Mouse (Mus musculus) neural tube, embryonic 14.5 days (tissue): ENCODE results near the gene Fbxo9. TPM values are rescaled to one million over a fixed set of nuclear protein-coding genes. Genes with fewer than 3 reads are reported as not detected.

Experiments
- ATAC-seq: fragments of 200-750 bp; cut with Nextera tagmentation; 2 replicates; pipeline ENCODE4 v1.8.0; 2017; ENCODE audit warnings: low read depth, mild to moderate bottlenecking, moderate TSS enrichment, moderate library complexity
- H3K27ac ChIP-seq: fragments of 300-500 bp; sonication (generic); 2 replicates; pipeline ENCODE4 v1.5.1; 2014; ENCODE audit warnings: low read depth, mild to moderate bottlenecking, control low read depth, low read length, moderate library complexity, mixed read lengths
- H3K27me3 ChIP-seq: fragments of 300-500 bp; sonication (generic); 2 replicates; pipeline ENCODE4 v1.6.1; 2014; ENCODE audit warnings: low read length; ENCODE audit not compliant: control insufficient read depth, insufficient read depth
- H3K36me3 ChIP-seq: fragments of 300-500 bp; sonication (generic); 2 replicates; pipeline ENCODE4 v1.6.1; 2014; ENCODE audit warnings: low read length, mixed read lengths; ENCODE audit not compliant: control insufficient read depth, insufficient read depth
- H3K4me1 ChIP-seq: fragments of 300-500 bp; sonication (generic); 2 replicates; pipeline ENCODE4 v1.6.1; 2014; ENCODE audit warnings: low read length; ENCODE audit not compliant: control insufficient read depth, insufficient read depth
- H3K4me2 ChIP-seq: fragments of 300-500 bp; sonication (generic); 2 replicates; pipeline ENCODE4 v1.6.1; 2014; ENCODE audit warnings: mild to moderate bottlenecking, low read depth, low read length, control low read depth
- H3K4me3 ChIP-seq: fragments of 300-500 bp; sonication (generic); 2 replicates; pipeline ENCODE4 v1.5.1; 2014; ENCODE audit warnings: low read depth, low read length, control low read depth, mixed read lengths
- H3K9ac ChIP-seq: fragments of 300-500 bp; sonication (generic); replicated peaks from 2 replicates; pipeline ENCODE4 v1.6.1; 2014; ENCODE audit warnings: low read depth, mild to moderate bottlenecking, control low read depth, low read length, mixed read lengths
- H3K9me3 ChIP-seq: fragments of 300-500 bp; sonication (generic); 2 replicates; pipeline ENCODE4 v1.6.1; 2016; ENCODE audit warnings: low read length; ENCODE audit not compliant: control insufficient read depth
- WGBS: fragments of 180-500 bp; shearing (Covaris S2); extraction: QIAGEN DNeasy Blood & Tissue Kit; methylation state at CpG from one replicate; pipeline ENCODE4 v1.1.7; 2014; 5-methylcytosine and 5-hydroxymethylcytosine counted together
- polyA plus RNA-seq: library from polyadenylated mRNA; unstranded; fragments of >200 nt; fragmentation: Nextera tagmentation; extraction: Ambion mirVana; gene quantifications from 2 replicates; pipeline ENCODE4 v1.2.1, GENCODE M21; 2014

The Fbxo9 gene
- polyA plus RNA-seq, 1 experiment from 2014 or later = 94.7 TPM

DNA sequence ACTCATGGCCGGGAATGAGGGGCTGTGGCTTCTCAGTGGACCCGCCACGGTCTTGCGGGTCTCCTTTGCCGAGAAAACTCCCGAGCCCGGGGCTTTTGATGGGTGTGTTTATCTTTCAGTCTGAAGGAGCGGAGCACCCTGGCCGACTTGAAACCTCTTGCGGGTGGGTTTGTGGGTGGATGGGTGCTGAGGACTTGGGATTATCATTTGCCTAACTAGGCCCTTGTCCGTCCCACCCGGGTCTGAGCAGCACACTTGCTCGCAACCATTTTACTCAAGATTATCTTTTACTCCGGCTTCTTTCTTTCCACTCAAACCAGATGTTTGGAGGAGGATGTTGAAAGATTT lies 4.6 kb upstream of the Fbxo9 start:
- Histone ChIP-seq H3K27me3 (no peaks in the 10 kb centered on the region), H3K9ac (peak overlapping the region; percentile 93), H3K36me3 (no peaks in the 10 kb centered on the region), H3K9me3 (no peaks in the 10 kb centered on the region), H3K4me2 (peak overlapping the region; percentile 74), H3K4me1 (peaks cover 22% of the 10 kb centered on the region), H3K4me3 (peak overlapping the region; percentile 85), H3K27ac (peak overlapping the region; percentile 92)
- ATAC-seq = peak; percentile 23; the same call in 1 of the 2 replicates
- under 1% methylated on average over 14 of the region's 14 CpGs for WGBS

DNA sequence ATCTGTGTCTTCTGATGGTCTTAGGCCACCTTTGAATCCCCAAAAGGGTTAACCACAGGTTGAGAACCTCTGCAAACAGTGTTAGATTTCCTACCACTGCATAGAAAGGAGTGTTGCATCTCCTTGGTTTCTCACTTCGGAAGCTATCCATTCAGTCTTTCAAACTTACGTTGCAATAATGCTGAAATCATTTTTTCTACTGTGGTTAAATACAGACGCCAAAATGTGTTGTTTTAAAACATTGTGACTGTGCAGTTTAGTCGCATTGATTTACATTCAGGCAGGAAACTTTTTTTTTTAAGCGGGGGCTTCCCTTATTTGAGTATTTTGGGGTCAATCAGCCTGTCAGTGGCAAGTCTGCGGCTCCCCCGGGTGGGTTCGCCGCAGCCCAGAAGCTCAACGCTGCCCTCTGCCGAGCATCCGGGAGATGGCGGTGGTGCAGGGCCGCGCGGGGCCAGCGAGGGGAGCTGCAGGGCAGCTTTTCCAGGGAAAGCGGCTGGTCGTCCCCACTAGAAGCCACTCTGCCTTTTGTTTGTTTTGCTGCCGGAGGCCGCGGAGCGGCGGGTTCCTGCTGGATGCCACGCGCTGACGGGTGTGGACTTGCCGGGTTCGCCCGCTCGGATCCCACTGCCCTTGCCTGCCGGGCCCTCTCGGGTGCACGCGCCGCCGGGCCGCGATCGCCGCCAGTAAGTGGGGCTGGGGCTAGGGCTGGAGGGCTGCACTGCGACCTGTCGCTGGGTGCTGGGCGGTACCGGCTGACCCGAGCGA lies 4.1 kb upstream of the Fbxo9 start:
- H3K27me3 ChIP-seq = no peaks in the 10 kb centered on the region
- peaks cover 22% of the 10 kb centered on the region for H3K4me1 ChIP-seq
- peak overlapping the region; percentile 85 for H3K4me3 ChIP-seq
- 2% methylated on average over 47 of the region's 47 CpGs for WGBS
- peak overlapping the region; percentile 93 for H3K9ac ChIP-seq
- peak overlapping the region; percentile 92 for H3K27ac ChIP-seq
- H3K36me3 ChIP-seq = no peaks in the 10 kb centered on the region
- peak; percentile 79 for ATAC-seq
- H3K4me2 ChIP-seq = peak overlapping the region; percentile 74
- no peaks in the 10 kb centered on the region for H3K9me3 ChIP-seq

DNA sequence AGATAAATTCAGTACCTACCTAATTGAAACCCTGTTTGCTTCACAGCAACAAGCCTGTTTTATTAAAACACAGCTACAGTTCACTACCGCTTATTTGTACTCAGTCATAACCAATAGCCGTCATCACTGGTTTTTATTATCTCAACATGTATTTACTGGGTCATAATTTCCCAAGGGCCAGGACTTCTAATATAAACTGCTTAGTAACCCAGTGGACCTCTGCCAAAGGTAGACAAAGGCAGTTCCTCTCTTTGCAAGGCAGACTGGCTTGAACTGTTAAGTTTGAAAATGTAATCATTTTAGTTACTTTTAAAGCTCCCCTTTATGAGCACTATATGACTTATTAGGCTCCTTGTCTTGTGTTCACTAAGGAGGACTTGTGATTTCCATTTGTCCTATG lies 2.6 kb upstream of the Fbxo9 start:
- no peak for ATAC-seq
- no peaks in the 10 kb centered on the region for H3K9me3 ChIP-seq
- no peaks in the 10 kb centered on the region for H3K36me3 ChIP-seq
- H3K4me1 ChIP-seq = peaks cover 25% of the 10 kb centered on the region
- H3K27ac ChIP-seq = no peak overlapping the region
- no peaks in the 10 kb centered on the region for H3K27me3 ChIP-seq
- no peak overlapping the region for H3K4me2 ChIP-seq
- WGBS = 95% methylated on average over 2 of the region's 2 CpGs
- H3K4me3 ChIP-seq = no peak overlapping the region
- H3K9ac ChIP-seq = no peak overlapping the region

DNA sequence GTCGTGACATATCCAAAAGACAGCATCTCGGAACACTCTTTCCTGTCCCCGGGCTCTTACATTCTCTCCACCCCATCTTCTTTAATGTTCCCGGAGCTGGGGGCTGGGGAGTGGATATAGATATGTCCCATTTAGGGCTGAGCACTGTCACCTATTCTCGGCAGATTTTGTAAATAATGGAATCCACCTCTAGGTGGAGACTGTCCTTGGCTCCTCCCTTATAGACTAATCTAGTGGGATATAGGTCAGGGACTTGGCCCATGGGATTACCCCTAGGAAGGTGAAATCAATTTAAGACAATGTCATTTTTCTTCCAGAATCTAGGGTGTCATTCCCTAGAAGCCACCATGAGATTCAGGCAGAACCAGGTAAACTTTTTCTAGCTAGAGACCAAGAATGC lies 791 bp upstream of the Fbxo9 start:
- no peak for ATAC-seq
- H3K27ac ChIP-seq = no peak overlapping the region
- H3K9me3 ChIP-seq = no peaks in the 10 kb centered on the region
- no peak overlapping the region for H3K9ac ChIP-seq
- H3K4me2 ChIP-seq = peak overlapping the region; percentile 83
- H3K4me3 ChIP-seq = peak overlapping the region; percentile 88
- 52% methylated on average over 5 of the region's 5 CpGs for WGBS
- no peaks in the 10 kb centered on the region for H3K36me3 ChIP-seq
- peaks cover 16% of the 10 kb centered on the region for H3K4me1 ChIP-seq
- no peaks in the 10 kb centered on the region for H3K27me3 ChIP-seq

DNA sequence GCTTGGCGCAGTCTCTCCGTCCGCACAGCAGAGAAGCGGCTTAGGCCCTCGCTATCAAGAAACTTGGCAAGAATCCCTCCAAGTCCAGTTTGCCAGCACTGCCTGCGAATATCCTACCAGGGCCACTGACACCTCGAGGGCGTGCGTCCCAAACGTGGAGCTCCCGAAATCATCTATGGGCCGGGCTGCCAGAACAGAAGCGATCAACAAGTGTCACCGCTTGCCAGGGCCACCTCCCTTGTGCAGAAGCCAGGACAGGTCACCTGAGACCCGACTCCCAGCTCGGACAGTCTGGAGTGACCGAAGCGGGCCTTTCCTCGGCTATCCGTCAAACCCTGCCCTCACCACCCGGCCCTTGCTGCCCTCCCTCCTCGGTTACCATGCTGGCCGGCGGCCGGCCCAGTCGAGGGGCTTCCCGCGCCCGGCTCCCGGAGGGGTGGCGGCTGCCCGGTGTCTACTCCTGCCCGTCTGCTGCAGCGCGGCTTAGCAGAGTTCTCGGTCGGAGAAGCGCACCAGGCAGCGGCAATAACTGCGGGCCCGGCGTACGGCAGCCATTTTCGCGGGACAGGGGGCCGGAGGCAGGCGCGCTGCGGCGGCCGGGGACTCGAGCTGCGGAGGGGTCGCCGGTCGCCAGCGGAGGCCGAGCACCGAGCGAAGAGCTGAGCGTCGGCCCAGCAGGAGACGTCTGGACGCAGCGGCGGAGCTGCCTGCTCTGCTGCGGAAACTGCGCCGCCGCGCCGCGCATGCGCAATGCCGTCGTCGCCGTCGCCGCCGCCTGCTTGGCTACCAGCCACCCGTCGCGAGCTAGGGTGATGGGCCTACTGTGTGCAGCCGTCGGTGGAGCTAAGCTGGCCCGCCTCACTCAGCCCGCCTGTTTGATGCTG lies 711 bp downstream of the Fbxo9 start:
- WGBS = under 1% methylated on average over 84 of the region's 88 CpGs
- peak; percentile 81 for ATAC-seq

DNA sequence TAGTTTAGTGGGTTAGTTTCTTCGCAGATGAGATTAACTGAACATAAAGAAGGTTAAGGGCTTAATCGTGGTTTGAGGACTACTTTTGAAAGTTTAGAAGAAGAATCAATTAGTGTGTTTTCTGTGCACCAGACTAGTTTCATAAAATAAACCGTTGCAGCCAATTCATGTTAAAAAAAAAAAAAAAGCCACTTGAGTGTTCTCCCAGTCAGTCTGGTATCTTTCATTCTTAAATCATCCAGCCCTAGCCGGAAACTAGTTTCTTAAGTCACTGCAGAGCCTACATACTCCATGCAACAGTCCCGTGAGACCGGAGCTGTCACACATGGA lies 1.3 kb downstream of the Fbxo9 start:
- Histone ChIP-seq H3K27ac (peak overlapping the region; percentile 86), H3K36me3 (0 out of 2 replicates have a peak, but pooled peaks cover 4% of the 10 kb centered on the region), H3K4me2 (peak overlapping the region; percentile 83), H3K4me1 (peaks cover 8% of the 10 kb centered on the region), H3K9ac (peak overlapping the region; percentile 83), H3K27me3 (no peaks in the 10 kb centered on the region), H3K4me3 (peak overlapping the region; percentile 88), H3K9me3 (no peaks in the 10 kb centered on the region)
- WGBS = 25% methylated on average over 6 of the region's 6 CpGs
- ATAC-seq = no peak; the same call in 1 of the 2 replicates

More for the DNA sequence above, 711 bp downstream of the Fbxo9 start:
- H3K9me3 ChIP-seq = no peaks in the 10 kb centered on the region
- H3K36me3 ChIP-seq = 0 out of 2 replicates have a peak, but pooled peaks cover 4% of the 10 kb centered on the region
- peak overlapping the region; percentile 86 for H3K27ac ChIP-seq
- peak overlapping the region; percentile 83 for H3K9ac ChIP-seq
- H3K4me3 ChIP-seq = peak overlapping the region; percentile 88
- H3K4me2 ChIP-seq = peak overlapping the region; percentile 83
- no peaks in the 10 kb centered on the region for H3K27me3 ChIP-seq
- H3K4me1 ChIP-seq = peaks cover 8% of the 10 kb centered on the region

DNA sequence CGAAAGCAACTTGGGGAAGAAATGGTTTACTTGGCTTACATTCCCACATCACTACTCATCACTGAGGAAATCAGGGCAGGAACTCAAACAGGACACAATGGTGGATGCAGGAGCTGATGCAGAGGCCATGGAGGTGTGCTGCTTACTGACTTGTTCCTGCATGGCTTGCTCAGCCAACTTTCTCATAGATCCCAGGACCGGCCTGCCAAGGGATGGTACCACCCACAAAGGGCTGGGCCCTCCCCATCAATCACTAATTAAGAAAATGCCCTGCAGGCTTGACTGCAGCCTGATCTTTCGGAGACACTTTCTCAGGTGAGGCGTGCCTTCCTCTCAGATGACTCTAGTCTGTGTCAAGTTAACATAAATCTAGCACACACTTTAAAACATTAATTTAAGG lies 2.0 kb downstream of the Fbxo9 start:
- H3K36me3 ChIP-seq = 0 out of 2 replicates have a peak, but pooled peaks cover 4% of the 10 kb centered on the region
- no peaks in the 10 kb centered on the region for H3K9me3 ChIP-seq
- 80% methylated on average over 4 of the region's 4 CpGs for WGBS
- no peak overlapping the region for H3K4me2 ChIP-seq
- no peak overlapping the region for H3K27ac ChIP-seq
- peaks cover 8% of the 10 kb centered on the region for H3K4me1 ChIP-seq
- H3K9ac ChIP-seq = no peak overlapping the region
- no peaks in the 10 kb centered on the region for H3K27me3 ChIP-seq
- no peak for ATAC-seq
- H3K4me3 ChIP-seq = no peak overlapping the region

DNA sequence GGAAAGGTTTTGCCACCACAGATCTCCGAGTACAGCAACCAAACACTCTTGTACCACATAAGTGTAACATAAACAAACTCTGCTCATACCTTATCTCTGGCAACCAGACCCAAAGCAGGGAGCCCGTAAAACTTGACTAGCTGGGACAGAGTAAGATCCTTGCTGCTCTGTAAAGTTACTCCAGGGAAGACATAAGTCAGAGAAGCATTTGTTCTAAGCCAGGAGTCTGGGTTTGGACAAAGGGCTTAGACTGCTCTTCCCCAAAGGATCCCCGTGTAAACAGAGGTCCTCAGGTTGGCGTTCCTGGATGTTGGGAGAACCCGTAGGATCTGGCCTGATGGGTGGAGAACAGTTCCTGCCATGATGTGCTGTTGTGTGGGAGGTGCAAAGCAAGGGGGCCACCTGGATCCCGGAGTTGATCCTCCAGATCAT lies 3.3 kb downstream of the Fbxo9 start:
- H3K4me1 ChIP-seq = peaks cover 8% of the 10 kb centered on the region
- no peaks in the 10 kb centered on the region for H3K9me3 ChIP-seq
- no peak overlapping the region for H3K9ac ChIP-seq
- no peak overlapping the region for H3K4me2 ChIP-seq
- 0 out of 2 replicates have a peak, but pooled peaks cover 4% of the 10 kb centered on the region for H3K36me3 ChIP-seq
- H3K27ac ChIP-seq = no peak overlapping the region
- 90% methylated on average over 6 of the region's 6 CpGs for WGBS
- no peak for ATAC-seq
- no peaks in the 10 kb centered on the region for H3K27me3 ChIP-seq
- no peak overlapping the region for H3K4me3 ChIP-seq

DNA sequence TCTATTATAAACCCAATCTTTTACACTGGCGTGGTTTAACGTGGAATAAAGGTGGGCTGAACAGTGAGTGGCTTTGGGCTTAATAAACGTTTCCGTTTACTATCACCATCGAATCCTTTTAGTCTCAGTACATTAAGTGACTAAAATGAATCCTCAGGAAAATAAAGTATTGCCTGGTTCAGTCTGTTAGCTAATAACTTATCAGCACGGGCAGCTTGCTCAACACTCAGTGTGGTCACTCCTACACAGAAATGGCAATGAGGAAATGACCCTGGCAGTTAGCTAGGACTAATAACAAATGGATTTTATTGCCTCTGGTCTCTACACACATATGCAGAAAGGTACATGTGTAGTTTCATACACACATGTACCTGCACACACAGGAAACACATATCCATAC lies 3.9 kb downstream of the Fbxo9 start:
- 86% methylated on average over 6 of the region's 6 CpGs for WGBS
- H3K27ac ChIP-seq = no peak overlapping the region
- no peaks in the 10 kb centered on the region for H3K27me3 ChIP-seq
- H3K4me3 ChIP-seq = no peak overlapping the region
- no peak overlapping the region for H3K9ac ChIP-seq
- no peak for ATAC-seq
- no peaks in the 10 kb centered on the region for H3K9me3 ChIP-seq
- H3K4me2 ChIP-seq = no peak overlapping the region
- peaks cover 8% of the 10 kb centered on the region for H3K4me1 ChIP-seq
- peaks cover 4% of the 10 kb centered on the region; the same call in 1 of the 2 replicates for H3K36me3 ChIP-seq
